Mouse (Mus musculus) WW6 (cell line): ENCODE results near the gene Zfp414.
A peak's percentile ranks its signal among the peaks of the same experiment; 100 is the strongest.
"Not testable (repeated sequence)": the region's sequence is repeated elsewhere in the genome, so short reads cannot be mapped to it uniquely, and the experiment has no call there.

Source experiments
- DNase-seq: peaks from one replicate; pipeline ENCODE4 v3.0.0-alpha.2; 2013; ENCODE audit warnings: low read depth, low spot score

Gene Zfp414

GRCm38 (mm10) chr17:33628621-33629486 lies at the start of gene Zfp414:
Gene Zfp414 (plus strand): TSS chr17:33629090.
- peak; percentile 75 for DNase-seq

- DNase-seq: no peak
Observed at GRCm38 (mm10) chr17:33584061-33584460, 44.8 kb upstream of the Zfp414 start.

- DNase-seq: no peak
Observed at GRCm38 (mm10) chr17:33586011-33586410, 42.9 kb upstream of the Zfp414 start.

DNA sequence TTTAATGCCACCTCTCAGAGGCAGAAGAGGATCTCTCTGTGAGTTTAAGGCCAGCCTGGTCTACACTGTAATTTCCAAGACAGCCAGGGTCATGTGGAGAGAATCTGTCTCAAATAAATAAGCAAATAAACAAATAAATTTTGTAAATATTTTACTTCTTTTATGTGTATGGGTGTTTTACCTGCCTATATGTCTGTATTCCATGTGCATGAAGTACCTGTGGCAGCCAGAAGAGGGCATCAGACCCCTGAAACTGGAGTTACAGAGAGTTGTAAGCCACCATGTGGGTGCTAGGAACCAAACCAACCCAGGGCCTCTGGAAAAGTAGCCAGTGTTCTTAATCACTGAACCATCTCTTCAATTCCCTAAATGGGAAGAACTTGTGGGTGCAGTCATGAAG lies 31.6 kb upstream of the Zfp414 start:
- DNase-seq: no peak

DNA sequence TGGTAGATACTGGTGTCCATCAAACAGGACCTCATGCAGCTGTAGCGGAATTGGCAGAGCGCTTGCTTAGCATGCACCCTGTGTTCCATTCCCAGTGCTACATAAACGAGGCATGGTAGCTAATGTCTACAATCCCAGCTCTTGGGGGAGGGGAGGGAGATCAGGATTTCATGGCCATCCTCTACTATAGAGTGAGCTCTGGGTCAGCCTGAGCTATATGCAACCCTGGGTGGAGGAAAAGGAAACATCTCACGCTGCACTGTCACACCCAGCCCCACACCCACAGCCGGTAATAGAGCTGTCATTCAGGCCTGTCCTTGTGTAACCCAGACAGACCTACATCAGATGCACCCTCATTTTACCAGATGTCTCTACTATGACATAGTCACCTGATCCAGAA lies 30.4 kb upstream of the Zfp414 start:
- DNase-seq: no peak

GRCm38 (mm10) chr17:33599836-33600475 lies 28.9 kb upstream of the Zfp414 start:
- DNase-seq: peak; percentile 70

- DNase-seq: no peak
Observed at GRCm38 (mm10) chr17:33600831-33601230, 28.1 kb upstream of the Zfp414 start.

DNA sequence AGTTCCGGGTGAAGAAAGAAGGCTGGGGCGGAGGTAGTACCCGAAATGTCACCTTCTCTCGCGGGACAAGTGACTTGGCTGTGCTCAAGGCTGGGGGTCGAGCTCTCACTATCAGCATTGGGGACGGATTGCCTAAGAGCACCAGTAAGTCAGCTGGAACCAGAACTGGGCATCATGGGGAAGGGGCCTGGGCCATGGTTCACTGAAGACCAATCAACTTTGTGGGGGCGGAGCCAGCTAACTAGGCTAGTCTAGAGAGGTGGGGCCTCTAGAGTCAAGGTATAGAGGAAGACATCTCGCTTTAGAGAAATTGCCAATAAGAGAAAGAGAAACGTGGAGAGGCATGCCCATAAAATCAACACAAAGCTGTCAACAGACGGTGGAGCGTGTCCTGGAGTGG lies 26.9 kb upstream of the Zfp414 start:
- DNase-seq: peak; percentile 67

DNA sequence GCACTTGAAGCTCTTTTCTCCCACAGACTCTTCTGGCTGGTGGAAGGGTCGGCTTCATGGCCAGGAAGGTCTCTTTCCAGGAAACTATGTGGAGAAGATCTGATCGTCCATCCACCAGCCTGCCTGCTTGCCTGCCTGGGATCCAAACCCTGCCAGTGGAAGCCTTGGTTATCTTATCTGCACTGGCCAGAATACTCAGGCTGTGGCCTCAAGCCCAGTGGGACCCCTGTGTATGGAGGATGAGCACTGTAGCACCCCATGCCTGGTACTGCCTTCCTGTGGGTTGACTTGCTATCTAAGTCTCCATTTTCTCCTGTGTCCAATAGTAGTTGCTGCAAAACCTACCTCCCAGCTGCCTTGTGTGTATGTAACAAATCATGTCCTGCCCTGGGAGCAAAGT lies 21.6 kb upstream of the Zfp414 start:
- no peak for DNase-seq

DNA sequence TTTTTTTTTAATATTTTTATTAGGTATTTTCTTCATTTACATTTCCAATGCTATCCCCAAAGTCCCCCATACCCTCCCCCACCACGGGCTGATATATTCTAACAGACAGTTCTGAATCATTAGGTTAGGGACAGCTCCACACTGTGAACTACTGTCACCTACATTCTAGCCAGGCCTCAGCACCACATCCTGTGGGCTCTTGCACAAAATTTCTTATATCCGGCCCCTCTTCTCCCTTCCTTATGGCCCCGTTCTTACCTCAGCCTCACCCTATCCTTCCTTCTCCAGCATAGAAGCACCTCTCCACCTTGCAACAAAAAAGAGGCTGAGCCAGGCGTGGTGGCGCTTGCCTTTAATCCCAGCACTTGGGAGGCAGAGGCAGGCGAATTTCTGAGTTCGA lies 18.3 kb upstream of the Zfp414 start:
- no peak for DNase-seq

- not testable (repeated sequence) for DNase-seq
Observed at GRCm38 (mm10) chr17:33613726-33614125, 15.2 kb upstream of the Zfp414 start.

DNA sequence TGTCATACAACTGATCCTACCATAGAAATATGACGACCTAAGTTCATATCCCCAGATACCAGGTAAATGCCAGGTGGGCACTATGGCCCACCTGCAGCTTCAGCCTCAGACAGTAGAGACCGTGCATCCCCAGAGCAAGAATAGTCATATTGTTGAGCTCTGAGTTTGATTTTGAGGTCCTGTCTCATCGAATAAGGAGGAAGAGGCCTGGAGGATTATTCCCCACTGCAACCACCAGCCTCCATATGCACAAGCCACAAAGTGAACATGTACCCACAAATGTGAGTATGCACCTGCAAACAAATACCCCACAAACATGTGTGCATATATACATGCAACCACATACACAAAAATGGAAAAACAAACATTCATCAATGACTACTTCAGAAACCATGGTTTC lies 1.6 kb upstream of the Zfp414 start:
- no peak for DNase-seq

- no peak for DNase-seq
Observed at GRCm38 (mm10) chr17:33629487-33630125, 716 bp downstream of the Zfp414 start.

GRCm38 (mm10) chr17:33630171-33630895 lies 1.4 kb downstream of the Zfp414 start:
- no peak for DNase-seq

GRCm38 (mm10) chr17:33631236-33631635 lies 2.3 kb downstream of the Zfp414 start:
- no peak for DNase-seq

DNA sequence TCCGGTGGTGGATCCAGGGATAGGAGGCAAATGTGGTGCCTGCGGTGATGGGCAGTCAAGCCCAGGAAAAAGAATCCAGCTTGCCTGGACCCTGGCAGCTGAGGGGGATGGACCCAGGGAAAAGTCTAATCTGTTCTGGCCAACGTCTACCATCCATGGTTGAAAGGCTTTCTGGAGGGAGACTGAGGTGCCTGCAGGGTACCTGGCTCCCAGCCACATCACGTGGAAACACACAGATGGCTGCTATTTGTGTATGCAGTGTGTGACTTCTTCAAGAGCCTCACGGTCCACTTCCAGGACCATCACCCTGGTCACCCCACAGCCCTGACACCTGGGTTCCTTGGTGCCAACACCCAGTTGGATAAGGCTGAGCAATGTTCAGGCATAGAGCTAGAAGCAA lies 2.9 kb downstream of the Zfp414 start:
- DNase-seq: no peak

DNA sequence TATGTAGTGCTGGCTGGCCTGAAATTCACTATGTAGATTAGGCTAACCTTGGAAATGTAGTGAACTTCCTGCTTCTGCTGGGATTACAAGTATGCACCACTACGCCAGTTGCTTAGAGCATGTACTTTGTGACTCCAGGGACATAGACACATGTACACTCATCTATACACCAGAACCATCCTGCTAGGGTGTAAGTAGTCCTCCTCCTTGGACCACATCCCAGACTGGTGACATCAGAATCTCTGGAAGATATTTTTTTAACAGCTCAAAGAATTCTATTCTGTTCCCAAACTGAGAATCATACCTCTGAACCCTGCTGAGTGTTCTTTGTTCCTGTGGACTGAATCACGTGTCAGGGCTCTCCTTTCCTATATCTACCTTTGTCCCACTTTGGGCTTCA lies 8.1 kb downstream of the Zfp414 start:
- no peak for DNase-seq

GRCm38 (mm10) chr17:33637516-33638276 lies 8.8 kb downstream of the Zfp414 start, which contains the start of gene Pram1:
Gene Pram1 (plus strand): TSS chr17:33638056.
- DNase-seq: no peak

GRCm38 (mm10) chr17:33639743-33640142 lies 10.9 kb downstream of the Zfp414 start:
- no peak for DNase-seq

- DNase-seq: no peak
Observed at GRCm38 (mm10) chr17:33644068-33644467, 15.2 kb downstream of the Zfp414 start.

DNA sequence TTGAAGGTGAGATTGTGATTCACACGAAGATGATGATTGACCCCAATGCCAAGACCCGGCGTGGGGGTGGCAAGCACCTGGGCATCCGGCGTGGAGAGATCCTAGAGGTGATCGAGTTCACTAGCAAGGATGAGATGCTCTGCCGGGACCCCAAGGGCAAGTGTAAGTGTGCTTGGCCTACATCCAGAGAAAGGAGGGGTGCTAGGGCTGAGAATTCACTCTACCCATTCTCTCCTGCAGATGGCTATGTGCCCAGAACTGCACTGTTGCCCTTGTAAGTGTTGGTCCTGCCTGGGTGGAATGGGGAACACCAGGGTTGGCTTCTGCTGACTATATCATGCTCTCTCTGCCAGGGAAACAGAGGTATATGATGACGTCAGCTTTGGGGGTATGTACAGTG lies 16.2 kb downstream of the Zfp414 start:
- DNase-seq: no peak
